Mouse (Mus musculus) embryo, embryonic 10 days (tissue): ENCODE measurements around the gene Ranbp1.
A peak's percentile ranks its signal among the peaks of the same experiment; 100 is the strongest.
"Not testable (repeated sequence)": the region's sequence is repeated elsewhere in the genome, so short reads cannot be mapped to it uniquely, and the experiment has no call there.

ENCODE experiments used
- DNase-seq: peaks from one replicate; pipeline ENCODE4 v3.0.0-alpha.2; 2015; ENCODE audit warnings: low spot score

Ranbp1 gene

DNA sequence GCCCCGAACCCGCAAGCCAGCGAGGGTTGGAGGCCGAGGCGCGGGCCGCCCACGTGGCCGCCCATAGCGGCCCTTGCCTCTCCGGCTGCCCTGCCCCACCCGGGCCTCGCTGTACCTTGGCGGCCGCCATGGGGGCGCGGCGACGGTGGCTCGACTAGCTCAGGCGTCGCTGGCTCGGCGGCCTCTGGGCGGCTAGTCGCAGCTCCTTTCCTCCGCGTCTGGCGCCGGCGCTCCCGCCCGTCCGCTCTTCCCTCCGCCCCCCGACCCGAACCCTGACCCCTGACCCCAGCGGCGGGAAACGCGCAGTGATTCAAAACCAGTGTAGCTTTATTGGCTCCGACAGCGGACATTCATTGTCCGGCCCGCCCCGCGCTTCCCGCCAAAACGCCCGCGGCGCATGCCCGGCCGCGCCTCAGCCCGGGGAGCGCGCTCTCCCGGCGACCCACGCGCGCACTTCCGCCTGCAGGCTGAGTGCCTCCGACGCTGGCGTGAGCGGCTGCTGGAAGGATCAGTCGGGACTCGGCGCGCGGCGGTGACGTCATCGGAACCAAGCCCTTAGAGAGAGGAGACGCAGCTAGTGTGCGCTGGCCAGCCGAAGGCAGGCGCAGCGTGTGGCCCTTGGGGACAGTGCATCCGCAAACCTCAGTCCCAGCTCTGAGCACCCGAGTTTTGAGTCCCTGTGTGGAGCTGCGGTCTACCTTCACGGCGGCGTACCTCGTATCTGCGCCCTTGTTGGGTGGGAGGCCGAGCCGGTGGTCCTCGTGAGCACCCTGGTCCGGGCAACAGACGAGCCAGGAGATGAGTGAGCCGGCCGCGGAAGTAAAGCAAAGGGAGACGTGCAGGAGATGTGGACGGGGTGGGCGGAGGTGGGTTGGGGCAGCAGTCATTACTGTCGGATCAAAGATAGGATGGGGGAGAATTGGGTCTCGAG lies at the start of gene Ranbp1, which contains the start of gene Trmt2a:
Ranbp1 (minus strand) TSS at position 300 of the 931 bp plus-strand sequence.
Trmt2a (plus strand) TSS at position 247 of the 931 bp plus-strand sequence.
- peak; percentile 100 for DNase-seq

DNA sequence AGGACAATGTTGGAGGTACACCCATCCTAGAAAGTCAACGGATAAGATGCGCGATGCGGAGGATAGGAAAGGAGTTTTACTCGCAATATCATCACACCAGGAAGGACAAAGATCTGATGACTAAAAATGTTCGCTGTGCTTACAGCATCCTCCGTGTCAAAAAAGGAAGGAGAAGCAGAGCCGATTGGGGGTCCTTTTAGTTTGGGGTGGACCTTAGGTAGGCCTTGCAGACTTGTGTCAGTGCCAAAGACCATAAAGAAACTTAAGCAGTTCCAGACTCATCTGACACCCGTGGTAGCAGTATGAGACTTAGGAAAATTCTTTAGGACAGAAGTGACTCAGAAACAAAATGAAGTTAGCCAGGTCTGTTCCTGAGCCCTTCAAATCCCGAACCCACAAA lies 41.1 kb upstream of the Ranbp1 start:
- not testable (repeated sequence) for DNase-seq

DNA sequence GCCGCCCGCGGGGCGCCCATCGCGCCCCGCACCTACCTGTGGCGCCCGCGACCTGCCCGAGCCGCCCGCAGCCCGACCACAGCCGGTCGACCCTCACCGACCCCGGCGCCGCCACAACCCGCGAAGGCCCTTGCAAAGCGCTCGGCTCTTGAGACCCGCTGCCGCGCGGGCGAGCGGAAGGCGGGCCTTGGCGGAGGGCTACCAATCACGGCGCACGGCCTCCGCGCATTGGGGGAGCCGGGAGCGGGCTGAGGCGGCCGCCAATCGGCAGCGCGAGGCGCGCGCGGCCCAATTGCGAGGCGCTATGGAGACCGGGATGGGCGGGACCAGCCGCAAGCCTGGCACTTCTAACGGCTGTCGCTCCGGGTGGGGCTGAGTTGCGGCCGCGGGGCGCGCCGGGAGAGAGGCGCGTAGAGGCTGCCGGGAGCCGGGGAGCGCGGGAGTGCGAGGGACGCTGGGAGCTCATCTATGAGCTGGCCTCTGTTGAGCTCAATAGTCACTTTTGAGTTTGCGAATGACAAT lies 40.6 kb upstream of the Ranbp1 start, which contains the start of gene Dgcr8:
Dgcr8 (minus strand) TSS at position 180 of the 522 bp plus-strand sequence.
- DNase-seq: peak; percentile 98

DNA sequence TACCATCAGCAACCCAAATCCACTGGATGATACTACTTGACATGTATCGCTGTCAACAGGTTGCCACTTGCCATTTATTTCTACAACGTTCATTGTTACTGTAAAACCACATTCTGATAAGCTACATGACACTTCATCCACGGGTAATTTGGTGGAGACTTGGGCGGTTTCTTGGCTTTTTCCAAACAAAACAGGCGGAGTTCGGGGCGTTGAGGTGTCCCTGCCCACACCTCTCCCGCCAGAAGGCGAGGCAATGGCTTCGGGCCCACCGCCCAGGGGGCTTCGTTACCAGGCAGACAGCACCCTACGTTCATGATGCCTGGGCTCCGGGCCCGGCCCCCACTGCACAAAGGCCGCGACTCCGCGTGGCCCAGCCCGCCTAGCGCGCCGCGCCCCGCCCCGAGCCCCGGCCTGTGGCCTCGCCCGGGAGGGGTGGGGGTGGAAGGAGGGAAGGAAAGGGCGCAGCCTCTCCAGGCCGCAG lies 40.1 kb upstream of the Ranbp1 start:
- DNase-seq: peak; percentile 49

DNA sequence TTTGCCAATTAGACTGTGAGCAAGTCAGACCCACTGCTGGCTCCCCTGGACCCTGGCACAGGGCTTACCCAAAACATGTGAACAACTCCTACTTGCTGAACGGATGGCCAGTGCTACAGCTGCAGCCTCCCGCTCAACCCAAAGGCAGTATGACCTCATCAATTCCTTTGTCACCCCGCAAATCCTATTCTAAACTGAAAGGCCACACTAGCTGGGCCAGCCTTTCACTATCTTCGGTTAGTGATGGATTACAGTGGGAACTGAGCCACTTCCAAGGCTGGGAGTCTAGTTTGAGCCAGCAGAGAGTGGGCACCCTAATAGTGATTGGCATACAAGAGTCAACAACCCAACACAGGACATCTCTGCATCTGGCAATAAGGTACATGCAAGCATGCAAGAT lies 39.6 kb upstream of the Ranbp1 start:
- peak; percentile 32 for DNase-seq

DNA sequence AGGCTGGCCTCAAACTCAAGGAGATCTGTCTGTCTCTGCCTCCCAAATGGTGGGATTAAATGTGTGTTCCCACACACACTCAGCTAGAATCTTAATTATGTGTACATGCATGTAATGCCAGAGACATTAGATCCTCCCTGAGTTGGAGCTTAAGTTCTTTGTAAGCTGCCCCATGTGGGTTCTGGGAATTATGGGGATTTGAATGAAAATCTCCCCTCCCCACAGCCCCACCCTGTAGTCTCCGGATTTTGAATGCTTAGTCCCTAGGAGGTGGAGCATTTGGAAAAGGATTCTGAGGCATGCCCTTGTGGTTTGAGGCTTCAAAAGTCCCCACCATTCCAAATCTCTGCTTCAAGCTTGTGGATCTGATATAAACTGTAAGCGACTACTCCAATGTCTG lies 26.6 kb upstream of the Ranbp1 start:
- no peak for DNase-seq

DNA sequence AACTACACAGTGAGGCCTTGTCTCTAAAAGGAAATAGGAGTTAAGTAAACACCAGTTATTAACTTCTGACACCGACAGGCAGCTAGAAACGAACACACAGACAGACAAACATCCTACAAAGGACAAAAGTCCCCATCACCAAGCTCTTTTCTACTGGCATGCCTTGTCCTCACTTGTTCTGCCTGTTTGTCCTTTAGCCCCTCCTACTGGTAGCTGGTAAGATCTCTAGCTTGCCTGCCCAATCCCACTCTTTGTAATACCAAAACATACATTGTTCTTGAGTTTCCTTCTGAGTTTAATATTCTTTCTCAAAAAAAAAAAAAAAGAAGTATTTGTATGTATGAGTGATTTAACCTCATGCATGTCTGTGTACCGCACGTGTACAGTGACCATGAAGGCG lies 19.6 kb upstream of the Ranbp1 start:
- DNase-seq: no peak

DNA sequence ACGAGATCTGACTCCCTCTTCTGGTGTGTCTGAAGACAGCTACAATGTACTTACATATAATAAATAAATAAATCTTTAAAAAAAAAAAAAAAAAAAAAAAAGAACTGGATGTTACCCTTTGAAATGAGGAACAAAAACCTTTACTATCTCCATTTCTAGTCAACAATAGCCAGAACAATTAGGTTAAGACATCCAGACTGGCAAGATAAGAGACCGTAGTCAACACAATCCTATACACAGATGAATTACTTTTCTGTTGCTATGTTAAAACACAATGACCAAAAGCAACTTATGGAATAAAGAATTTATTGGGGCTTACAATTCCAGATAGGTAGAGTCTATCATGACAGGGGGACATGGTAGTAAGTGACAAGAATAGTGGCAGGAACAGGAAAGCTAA lies 16.5 kb upstream of the Ranbp1 start:
- no peak for DNase-seq

DNA sequence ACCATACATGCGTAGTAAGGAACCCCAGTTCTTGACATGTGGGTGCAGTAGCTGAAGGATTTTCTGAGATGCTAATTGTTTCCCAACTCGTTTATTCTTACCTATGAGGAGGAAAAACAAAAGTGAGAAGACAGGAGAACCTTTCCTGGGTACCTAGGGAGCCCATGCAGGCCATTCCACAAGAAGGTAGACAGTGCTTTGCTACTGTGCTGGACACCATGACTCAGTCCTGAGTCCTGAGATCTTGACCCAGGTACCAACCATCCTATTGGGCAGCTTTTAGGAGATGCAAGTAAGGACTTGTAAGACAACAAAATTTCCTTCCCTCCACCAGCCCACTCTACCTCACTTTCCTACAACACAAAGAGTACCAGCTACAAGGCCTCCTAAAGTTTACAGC lies 9.7 kb upstream of the Ranbp1 start, which contains the start of gene Gm49776:
Gm49776 (minus strand) TSS at position 101 of the 400 bp plus-strand sequence.
- DNase-seq: no peak

DNA sequence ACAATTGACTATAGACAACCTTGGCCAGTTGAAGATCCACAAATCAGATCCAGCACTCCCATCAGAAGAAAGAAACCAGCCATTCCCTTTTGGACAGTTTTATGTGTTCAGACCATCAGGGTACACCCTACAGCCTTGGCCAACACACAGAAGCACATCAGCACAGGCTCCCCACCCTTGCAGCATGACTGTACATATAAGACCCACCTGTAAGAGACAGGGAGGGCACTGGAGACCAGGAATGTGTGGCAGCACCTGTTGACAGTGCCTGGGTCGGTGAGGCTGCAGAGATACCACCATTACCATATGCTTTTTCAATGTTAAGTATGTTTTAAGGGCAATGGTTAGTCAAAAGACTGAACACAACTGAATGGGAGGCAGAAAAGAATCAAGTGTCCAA lies 5.3 kb upstream of the Ranbp1 start:
- no peak for DNase-seq

DNA sequence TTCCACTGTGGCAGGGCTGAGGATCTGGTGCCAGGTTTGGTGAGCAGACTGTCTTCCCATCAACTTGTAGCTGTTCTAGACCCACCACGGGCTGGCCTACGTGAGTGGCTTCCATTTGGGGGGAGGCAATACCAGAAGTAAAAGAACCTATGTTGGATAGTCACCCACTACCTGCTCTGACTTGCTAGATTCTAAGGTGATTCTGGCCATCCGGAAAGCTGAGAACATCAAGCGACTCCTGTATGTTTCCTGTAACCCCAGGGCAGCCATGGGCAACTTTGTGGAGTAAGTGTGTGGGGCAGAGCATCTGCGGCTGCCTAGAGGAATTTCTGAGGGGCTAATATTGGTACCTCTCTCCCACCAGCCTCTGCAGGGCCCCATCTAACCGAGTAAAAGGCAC lies 4.2 kb upstream of the Ranbp1 start:
- no peak for DNase-seq

DNA sequence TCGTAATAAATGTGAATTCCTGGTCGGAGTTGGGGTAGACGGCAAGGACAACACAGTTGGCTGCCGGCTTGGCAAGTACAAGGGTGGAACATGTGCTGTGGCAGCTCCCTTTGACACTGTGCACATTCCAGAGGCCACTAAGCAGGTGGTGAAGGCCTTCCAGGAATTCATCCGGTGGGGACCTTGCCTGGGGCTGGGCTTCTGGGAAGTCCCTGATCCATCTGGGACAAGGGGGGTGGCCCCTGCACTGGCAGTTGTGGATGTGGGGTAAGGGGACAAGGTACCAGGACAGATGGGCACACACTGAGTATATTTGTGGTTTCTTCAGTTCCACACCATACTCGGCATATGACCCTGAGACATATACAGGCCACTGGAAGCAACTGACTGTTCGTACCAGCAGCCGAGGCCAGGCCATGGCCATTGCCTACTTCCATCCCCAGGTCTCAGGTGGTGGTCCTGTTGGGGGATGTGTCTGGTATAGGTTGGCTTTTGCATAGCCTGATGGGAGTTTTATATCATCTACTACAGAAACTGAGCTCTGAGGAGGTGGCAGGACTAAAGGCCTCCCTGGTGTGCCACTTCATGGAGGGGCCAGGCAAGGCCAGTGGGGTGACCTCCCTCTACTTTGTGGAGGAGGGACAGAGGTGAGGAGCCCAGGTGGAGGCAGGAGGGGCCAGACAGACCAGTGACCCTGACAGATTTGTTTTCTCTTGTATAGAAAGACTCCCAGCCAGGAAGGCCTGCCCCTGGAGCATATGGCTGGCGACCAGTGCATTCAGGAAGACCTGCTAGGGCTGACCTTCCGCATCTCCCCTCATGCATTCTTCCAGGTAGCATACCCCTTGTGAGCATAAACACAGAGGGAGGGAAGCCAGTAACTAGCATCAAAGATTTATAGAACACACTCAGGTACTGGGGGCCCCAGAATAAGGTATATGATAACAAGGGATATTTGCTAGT lies 2.6 kb upstream of the Ranbp1 start:
- DNase-seq: no peak

DNA sequence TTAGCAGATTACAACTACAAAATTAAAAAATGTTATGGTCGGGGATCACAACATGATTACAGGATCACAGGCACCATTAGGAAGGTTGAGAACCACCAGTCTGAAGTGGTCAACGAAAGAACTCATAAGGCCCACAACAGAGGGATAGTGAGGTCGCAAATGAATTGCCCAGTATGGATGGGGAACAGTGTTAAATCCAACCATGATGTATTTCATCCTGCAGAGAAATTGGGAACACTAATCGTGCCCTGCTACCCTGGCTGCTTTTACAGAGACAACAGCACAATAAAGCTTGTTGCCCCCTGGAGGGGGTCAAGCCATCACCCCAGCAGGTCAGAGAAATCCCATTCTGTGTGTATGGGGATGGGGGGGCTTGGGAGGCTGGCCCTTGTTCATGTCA lies 1.7 kb upstream of the Ranbp1 start:
- DNase-seq: no peak

DNA sequence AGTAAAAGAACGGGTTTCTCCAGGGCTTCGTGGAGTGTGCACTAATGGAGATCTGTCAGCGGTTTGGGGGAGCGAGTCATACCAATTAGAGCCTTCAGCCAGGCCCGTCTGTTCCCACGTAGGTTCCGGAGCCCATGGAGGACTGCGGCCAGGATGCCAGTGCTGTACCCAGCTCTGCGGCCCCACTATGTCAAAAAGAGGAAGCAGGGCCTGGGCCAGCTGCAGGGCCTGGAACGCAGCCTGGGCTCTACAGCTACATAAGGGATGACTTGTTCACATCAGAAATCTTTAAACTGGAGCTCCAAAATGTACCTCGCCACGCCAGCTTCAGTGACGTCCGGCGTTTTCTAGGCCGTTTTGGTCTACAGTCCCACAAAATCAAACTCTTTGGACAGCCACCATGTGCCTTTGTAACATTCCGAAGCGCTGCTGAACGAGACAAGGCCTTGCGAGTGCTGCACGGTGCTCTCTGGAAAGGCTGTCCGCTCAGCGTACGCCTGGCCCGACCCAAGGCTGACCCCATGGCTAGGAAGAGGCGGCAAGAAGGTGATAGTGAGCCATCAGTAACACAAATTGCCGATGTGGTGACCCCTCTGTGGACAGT lies 934 bp upstream of the Ranbp1 start:
- DNase-seq: peak; percentile 61

DNA sequence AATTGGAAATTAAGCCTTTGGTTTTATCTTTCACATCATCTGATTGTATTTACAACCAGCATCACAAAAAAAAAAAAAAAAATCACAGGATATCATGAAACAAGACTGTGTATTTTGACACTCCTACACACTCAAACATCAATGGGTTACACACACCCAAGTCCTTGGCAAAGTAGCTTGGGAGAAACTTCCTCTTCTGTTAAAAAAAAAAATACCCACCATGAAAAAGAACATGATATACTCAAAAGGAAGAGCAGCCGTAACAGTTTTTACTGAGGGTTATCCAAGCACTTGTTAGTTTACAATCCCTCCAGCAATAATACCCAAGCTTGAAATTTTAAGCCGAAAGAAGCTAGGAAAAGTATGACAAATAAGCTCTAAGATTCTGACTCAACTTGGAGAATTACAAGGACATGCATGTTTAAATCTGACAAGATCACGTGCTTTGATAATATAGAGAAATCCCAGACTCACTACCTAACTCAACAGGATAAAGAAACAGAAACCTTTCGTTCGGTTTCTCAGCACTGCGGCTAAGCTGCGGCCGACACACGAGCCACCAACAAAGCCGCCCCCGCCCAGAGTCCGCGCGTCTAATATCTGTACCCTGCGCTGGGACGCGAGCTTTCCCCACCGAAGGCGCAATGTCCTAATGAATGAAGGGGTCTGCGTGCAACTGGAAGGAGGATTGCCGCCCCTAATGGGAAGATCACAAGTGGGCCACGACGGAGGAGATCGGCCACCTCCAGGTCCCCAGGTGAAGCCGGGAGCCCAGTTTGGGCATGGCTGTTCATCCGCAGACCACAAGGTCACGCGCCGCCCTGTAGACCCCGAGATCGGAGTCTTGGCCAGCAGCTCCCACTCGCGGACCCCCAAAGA lies 772 bp downstream of the Ranbp1 start:
- peak; percentile 50 for DNase-seq

DNA sequence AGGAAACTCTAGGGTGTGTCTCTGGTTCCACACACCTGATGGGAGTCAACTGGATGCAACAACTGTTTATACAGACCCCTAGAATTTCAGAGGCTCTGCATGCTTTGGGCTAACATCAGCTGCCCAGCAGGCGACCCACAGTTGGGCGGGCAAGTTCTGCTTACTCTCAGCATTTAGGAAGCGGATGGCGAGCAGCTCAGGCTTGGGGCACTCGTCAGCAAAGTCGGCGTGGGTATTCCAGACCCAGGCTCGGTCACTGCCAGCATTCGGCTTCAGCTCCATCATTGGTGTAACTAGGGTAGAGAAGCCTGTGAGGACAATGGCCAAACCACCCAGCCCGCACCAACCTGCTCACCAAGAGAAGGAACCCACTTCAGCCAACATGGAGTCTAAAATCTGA lies 7.0 kb downstream of the Ranbp1 start:
- no peak for DNase-seq

DNA sequence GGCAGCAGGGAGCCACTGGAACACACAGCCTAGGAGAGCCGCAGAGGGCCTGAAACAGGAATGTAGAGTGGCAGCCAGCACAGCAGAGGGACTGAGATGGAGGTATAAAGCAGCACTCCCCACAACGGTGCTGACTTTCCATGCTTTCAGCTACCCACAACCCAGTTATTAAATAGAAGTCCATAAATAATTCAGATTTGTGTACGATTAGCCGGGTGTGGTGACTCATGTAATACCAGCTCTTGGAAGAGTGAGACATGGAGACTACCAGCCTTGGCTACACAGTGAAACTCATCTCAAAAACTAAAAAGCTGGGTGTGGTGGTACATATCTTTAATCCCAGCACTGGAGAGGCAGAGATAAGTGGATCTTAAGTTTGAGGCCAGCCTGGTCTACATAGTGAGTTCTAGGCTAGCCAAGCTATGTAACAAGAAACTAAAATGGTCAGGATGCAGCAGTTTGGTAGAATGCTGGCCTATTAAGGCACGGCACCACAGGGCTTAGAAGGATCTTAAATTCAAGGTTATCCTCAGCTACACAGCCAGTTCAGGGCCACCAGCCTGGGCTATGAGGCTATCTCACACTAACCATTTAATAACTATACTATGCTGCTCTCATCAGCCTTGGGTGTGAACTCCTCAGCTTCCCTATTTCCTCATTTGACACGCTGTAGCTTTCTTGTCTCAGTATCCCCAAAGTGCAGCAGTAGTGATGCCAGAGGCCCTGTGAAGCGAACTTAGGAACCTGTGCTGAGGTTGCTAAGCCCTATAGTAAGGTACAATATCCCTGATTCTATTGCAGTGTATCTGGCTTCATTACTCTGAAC lies 11.6 kb downstream of the Ranbp1 start:
- DNase-seq: no peak

DNA sequence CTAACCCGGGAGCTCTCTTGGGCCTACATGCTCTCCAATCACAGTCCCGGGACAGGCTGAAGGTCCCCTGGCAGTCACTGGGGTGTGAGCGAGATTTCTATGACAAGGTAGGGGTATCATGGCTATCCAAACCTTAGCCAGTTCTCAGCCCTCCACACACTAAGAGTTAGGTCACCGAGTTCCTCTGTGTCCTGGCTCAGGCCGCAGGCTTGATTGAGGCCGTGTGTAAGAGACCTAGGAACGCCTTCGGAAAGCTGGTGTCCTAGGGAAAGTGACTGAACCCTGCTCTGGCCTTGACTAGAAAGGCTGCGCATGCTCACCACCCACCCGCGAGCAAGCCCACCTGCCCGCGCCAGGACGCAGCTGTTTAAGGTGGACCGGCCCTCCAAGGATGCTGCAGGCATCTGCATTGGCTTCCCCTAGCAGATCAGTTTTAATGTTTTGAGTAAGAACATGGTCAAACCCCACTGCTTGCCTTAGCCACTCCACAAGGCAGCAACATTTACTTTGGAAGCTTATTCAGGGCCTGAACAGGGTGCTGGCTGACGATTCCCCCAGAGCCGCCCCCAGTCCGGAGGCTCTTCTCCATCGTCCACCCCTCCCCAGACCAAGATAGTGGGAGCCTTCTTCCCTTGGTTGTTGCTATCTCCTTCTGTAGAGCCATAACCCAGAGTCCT lies 13.0 kb downstream of the Ranbp1 start:
- DNase-seq: peak; percentile 76
